Mouse (Mus musculus): Measurements from ENCODE around the gene Lax1. TPM values are rescaled to one million over a fixed set of nuclear protein-coding genes. Genes with fewer than 3 reads are reported as not detected.
A peak's percentile ranks its signal among the peaks of the same experiment; 100 is the strongest.

The Lax1 gene
- polyA plus RNA-seq (2015; fragmentation: Nextera tagmentation; extraction: Ambion mirVana) = not detected in 2 replicates

DNA sequence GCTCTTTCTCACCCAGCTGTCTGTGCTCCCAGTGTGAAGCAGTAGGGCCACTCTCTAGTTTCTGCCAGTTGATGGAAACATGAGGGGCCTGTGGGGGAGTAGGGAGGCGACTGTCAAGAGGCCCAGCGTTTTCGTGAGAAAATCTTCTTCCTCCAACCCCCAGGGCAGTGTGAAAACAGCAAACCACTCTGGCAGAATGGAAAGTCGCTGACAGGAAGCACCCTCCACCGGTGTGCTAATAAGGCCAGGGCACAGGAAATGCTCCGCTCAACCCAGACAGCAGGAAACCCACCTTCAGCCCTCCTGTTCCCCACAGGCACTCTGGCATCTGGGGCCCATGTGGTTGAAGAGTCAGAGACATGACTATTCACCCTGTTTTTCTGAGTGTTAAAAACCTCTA lies at the start of gene Lax1:
Gene Lax1, minus strand, starts transcription at position 212 of the 400 bp plus-strand sequence.
- no peaks in the 10 kb centered on the region for H3K9me3 ChIP-seq (ENCODE audit: control insufficient read depth, low read length)
- no peaks in the 10 kb centered on the region for H3K4me1 ChIP-seq (replicated peaks; ENCODE audit: control insufficient read depth, insufficient read depth, low read length)
- H3K9ac ChIP-seq (replicated peaks; ENCODE audit: low read depth, low read length) = no peak within 1 kb of the TSS
- no peak within 1 kb of the TSS for H3K4me3 ChIP-seq (replicated peaks; ENCODE audit: low read length)
- ATAC-seq = no peak
- H3K4me2 ChIP-seq (ENCODE audit: low read length) = no peak within 1 kb of the TSS
- H3K27me3 ChIP-seq (replicated peaks; ENCODE audit: control insufficient read depth, insufficient read depth, low read length) = no peaks in the 10 kb centered on the region
- whole genome bisulfite sequencing = 75% methylated on average over 6 of the region's 6 CpGs
- no peaks in the 10 kb centered on the region for H3K36me3 ChIP-seq (ENCODE audit: control insufficient read depth, insufficient read depth)
- no peak within 1 kb of the TSS for H3K27ac ChIP-seq (ENCODE audit: low read length)

DNA sequence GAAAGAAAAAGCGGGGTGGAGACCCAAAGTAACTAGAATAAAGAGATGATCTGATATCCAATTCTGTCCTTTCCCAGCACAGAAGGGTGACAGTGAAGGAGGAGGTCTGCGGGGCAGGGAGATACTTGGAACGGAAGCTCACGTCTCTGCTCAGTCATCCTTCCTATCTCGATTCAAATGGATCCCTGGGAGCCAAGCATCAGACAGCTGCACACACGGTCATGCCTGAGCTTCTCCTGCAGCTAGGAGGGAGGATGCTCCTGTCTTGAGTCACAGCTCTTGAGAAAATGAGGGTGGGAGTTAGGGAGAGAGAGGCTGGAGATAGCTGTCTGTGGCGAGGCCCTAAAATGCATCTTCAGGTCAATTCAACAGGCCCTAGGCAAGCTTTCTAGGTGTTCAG lies 46.8 kb upstream of the Lax1 start:
- 0 out of 2 replicates have a peak, but pooled peaks have one; percentile 24 for ATAC-seq
- no peaks in the 10 kb centered on the region for H3K9me3 ChIP-seq (ENCODE audit: control insufficient read depth, low read length)
- peaks cover 12% of the 10 kb centered on the region for H3K4me1 ChIP-seq (replicated peaks; ENCODE audit: control insufficient read depth, insufficient read depth, low read length)
- whole genome bisulfite sequencing = 71% methylated on average over 7 of the region's 7 CpGs
- H3K9ac ChIP-seq (replicated peaks; ENCODE audit: low read depth, low read length) = no peak overlapping the region
- H3K4me2 ChIP-seq (ENCODE audit: low read length) = no peak overlapping the region
- H3K27me3 ChIP-seq (replicated peaks; ENCODE audit: control insufficient read depth, insufficient read depth, low read length) = no peaks in the 10 kb centered on the region
- peaks cover 2% of the 10 kb centered on the region; the same call in 1 of the 2 replicates for H3K36me3 ChIP-seq (ENCODE audit: control insufficient read depth, insufficient read depth)
- no peak overlapping the region for H3K4me3 ChIP-seq (replicated peaks; ENCODE audit: low read length)
- no peak overlapping the region for H3K27ac ChIP-seq (ENCODE audit: low read length)

DNA sequence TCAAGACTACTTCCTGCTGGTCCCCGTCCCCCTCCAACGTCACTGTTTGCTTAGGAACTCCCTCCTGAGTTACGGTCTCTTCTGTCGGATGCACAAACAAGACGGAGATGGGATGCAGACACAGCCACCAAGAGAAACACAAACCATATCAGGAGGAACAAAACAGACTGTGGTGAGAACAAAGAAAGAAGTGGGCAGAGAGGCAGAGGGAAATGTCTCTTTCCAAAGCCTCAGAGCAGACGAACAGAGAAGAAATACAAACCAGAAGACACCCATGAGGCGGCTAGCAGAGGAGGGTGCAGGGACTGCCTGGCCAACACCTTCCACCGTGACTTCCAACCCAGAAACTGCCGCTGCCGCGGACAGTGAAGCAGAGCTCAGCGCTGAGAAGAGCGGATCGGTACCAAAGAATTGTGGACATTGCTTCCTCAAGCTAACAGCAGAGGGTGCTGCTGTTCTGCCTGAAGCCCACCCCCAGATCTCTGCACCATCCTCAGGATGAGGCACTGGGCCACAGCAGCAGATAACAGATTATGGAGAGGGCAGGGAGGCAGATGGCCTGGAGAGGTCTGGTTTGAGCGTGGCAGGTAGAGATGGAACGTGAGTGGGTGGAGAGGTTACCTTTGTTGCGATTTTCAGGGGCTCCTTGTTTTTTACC lies 46.2 kb upstream of the Lax1 start:
- H3K4me3 ChIP-seq (replicated peaks; ENCODE audit: low read length) = peak overlapping the region; percentile 57
- H3K36me3 ChIP-seq (ENCODE audit: control insufficient read depth, insufficient read depth) = peaks cover 6% of the 10 kb centered on the region
- peak overlapping the region; percentile 88 for H3K9ac ChIP-seq (replicated peaks; ENCODE audit: low read depth, low read length)
- H3K9me3 ChIP-seq (ENCODE audit: control insufficient read depth, low read length) = no peaks in the 10 kb centered on the region
- no peaks in the 10 kb centered on the region for H3K27me3 ChIP-seq (replicated peaks; ENCODE audit: control insufficient read depth, insufficient read depth, low read length)
- WGBS = 14% methylated on average over 17 of the region's 17 CpGs
- peak overlapping the region; percentile 48; the same call in 1 of the 2 replicates for H3K27ac ChIP-seq (ENCODE audit: low read length)
- peaks cover 11% of the 10 kb centered on the region for H3K4me1 ChIP-seq (replicated peaks; ENCODE audit: control insufficient read depth, insufficient read depth, low read length)
- peak overlapping the region; percentile 55 for H3K4me2 ChIP-seq (ENCODE audit: low read length)
- peak; percentile 96 for ATAC-seq

DNA sequence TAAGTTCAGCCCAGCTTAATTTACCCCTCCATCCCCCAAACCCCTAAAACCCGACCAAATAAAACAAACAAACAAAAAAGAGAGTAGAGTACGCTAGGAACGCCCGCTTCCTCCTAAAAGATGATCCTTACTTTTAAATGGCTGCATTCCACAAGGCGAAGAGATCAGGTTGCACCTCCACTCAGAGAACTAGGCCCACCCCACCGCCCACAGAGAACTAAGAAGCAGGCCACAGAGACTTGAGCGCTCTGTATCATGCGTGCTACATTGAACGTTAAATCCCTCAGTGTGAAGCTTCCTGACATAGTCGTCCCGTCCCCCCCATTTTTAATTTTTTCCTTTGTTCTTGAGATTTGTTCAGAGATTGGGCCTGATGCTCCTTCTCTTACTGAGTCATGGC lies 42.9 kb upstream of the Lax1 start:
- Histone ChIP-seq H3K4me2 (ENCODE audit: low read length) (no peak overlapping the region), H3K27ac (ENCODE audit: low read length) (no peak overlapping the region), H3K9ac (replicated peaks; ENCODE audit: low read depth, low read length) (no peak overlapping the region), H3K9me3 (ENCODE audit: control insufficient read depth, low read length) (no peaks in the 10 kb centered on the region), H3K4me3 (replicated peaks; ENCODE audit: low read length) (no peak overlapping the region), H3K27me3 (replicated peaks; ENCODE audit: control insufficient read depth, insufficient read depth, low read length) (no peaks in the 10 kb centered on the region), H3K36me3 (ENCODE audit: control insufficient read depth, insufficient read depth) (peaks cover 12% of the 10 kb centered on the region), H3K4me1 (replicated peaks; ENCODE audit: control insufficient read depth, insufficient read depth, low read length) (peaks cover 11% of the 10 kb centered on the region)
- no peak for ATAC-seq
- WGBS = 69% methylated on average over 11 of the region's 11 CpGs

DNA sequence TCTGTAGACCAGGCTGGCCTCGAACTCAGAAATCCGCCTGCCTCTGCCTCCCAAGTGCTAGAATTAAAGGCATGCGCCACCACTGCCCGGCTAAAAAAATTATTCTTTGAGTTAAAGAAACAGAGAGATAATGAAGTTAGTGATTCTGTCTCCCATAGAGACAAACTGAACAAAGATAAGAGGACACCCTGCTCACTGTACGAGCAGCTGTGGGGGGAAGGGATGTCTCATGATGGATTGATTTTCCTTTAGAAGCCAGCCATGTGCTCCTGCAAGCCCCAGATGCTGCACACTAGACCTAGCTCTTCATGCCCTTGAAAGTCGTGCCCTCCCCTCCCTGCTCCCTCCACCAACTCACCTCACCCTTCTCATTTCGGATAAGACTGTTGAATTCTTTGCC lies 38.4 kb upstream of the Lax1 start:
- no peak for ATAC-seq
- 88% methylated on average over 7 of the region's 7 CpGs for WGBS

DNA sequence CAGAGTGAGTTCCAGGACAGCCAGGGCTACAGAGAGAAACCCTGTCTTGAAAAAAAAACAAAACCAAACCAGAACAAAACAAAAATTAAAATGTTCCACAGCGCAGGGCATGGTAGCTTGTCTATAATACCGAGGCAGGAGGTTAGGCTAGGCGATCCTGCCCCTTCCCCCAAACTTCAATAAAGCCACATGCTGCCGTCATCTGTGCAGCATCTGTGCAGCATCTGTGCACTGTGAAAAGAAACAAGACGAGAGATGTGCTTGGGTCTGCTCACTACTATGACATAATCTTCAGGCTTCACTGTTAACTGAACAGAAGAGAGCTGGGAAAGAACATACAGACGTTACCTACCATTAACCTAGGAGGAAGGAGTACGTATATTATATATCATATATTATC lies 30.4 kb upstream of the Lax1 start:
- no peak for ATAC-seq
- H3K4me1 ChIP-seq (replicated peaks; ENCODE audit: control insufficient read depth, insufficient read depth, low read length) = no peaks in the 10 kb centered on the region
- H3K9me3 ChIP-seq (ENCODE audit: control insufficient read depth, low read length) = no peaks in the 10 kb centered on the region; the same call in 1 of the 2 replicates
- peaks cover 4% of the 10 kb centered on the region; the same call in 1 of the 2 replicates for H3K36me3 ChIP-seq (ENCODE audit: control insufficient read depth, insufficient read depth)
- no peaks in the 10 kb centered on the region for H3K27me3 ChIP-seq (replicated peaks; ENCODE audit: control insufficient read depth, insufficient read depth, low read length)
- no peak overlapping the region for H3K27ac ChIP-seq (ENCODE audit: low read length)
- 84% methylated on average over 7 of the region's 7 CpGs for WGBS
- H3K4me2 ChIP-seq (ENCODE audit: low read length) = no peak overlapping the region
- no peak overlapping the region for H3K9ac ChIP-seq (replicated peaks; ENCODE audit: low read depth, low read length)
- no peak overlapping the region for H3K4me3 ChIP-seq (replicated peaks; ENCODE audit: low read length)

More for the DNA sequence above, 38.4 kb upstream of the Lax1 start:
- no peak overlapping the region for H3K27ac ChIP-seq (ENCODE audit: low read length)
- H3K9me3 ChIP-seq (ENCODE audit: control insufficient read depth, low read length) = no peaks in the 10 kb centered on the region
- H3K4me3 ChIP-seq (replicated peaks; ENCODE audit: low read length) = no peak overlapping the region
- no peak overlapping the region for H3K4me2 ChIP-seq (ENCODE audit: low read length)
- peaks cover 12% of the 10 kb centered on the region for H3K36me3 ChIP-seq (ENCODE audit: control insufficient read depth, insufficient read depth)
- no peaks in the 10 kb centered on the region for H3K27me3 ChIP-seq (replicated peaks; ENCODE audit: control insufficient read depth, insufficient read depth, low read length)
- H3K9ac ChIP-seq (replicated peaks; ENCODE audit: low read depth, low read length) = no peak overlapping the region
- H3K4me1 ChIP-seq (replicated peaks; ENCODE audit: control insufficient read depth, insufficient read depth, low read length) = no peaks in the 10 kb centered on the region

DNA sequence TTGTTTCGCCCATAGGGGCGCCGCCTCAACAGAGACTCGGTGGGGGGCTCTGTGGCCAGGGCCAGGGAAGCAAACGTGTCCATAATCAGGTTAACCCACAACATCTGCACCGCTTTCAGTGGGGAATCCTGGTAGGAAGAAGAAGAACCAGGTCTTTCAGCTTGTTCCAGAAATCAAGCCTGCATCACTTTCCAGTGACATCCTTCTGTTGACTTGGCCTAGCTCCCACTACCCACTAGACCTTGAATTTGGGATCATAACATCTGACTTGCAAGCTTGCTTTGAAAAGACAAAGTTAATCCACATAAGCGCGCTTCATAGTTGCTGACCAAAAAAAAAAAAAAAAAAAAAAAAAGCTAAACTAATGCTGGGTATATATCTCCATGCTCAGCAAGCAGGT lies 28.9 kb upstream of the Lax1 start:
- no peak for ATAC-seq
- Histone ChIP-seq H3K27me3 (replicated peaks; ENCODE audit: control insufficient read depth, insufficient read depth, low read length) (no peaks in the 10 kb centered on the region), H3K27ac (ENCODE audit: low read length) (no peak overlapping the region), H3K9ac (replicated peaks; ENCODE audit: low read depth, low read length) (no peak overlapping the region), H3K9me3 (ENCODE audit: control insufficient read depth, low read length) (no peaks in the 10 kb centered on the region; the same call in 1 of the 2 replicates), H3K4me2 (ENCODE audit: low read length) (no peak overlapping the region), H3K4me1 (replicated peaks; ENCODE audit: control insufficient read depth, insufficient read depth, low read length) (no peaks in the 10 kb centered on the region), H3K4me3 (replicated peaks; ENCODE audit: low read length) (no peak overlapping the region), H3K36me3 (ENCODE audit: control insufficient read depth, insufficient read depth) (peaks cover 4% of the 10 kb centered on the region; the same call in 1 of the 2 replicates)
- WGBS = 93% methylated on average over 8 of the region's 8 CpGs

DNA sequence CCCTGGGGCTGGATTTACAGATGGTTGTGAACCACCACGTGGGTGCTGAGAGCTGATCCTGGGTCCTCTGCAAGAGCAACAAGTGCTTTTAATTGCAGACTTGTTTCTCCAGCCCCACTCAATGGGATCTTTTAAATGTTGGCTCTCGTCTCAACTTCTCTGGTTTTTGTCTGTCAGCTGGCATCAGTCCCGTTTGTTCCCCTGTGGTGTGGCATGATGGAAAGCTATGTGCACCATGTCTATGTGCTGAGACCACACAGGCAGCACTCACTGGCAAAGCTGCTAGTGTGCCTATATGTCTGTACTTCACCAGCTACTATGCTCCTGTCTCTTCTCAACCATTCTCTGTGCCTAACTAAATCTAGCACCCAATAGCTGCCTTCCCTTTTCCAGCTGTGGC lies 28.4 kb upstream of the Lax1 start:
- no peak overlapping the region for H3K9ac ChIP-seq (replicated peaks; ENCODE audit: low read depth, low read length)
- ATAC-seq = no peak
- H3K9me3 ChIP-seq (ENCODE audit: control insufficient read depth, low read length) = no peaks in the 10 kb centered on the region; the same call in 1 of the 2 replicates
- H3K27me3 ChIP-seq (replicated peaks; ENCODE audit: control insufficient read depth, insufficient read depth, low read length) = no peaks in the 10 kb centered on the region
- H3K4me1 ChIP-seq (replicated peaks; ENCODE audit: control insufficient read depth, insufficient read depth, low read length) = no peaks in the 10 kb centered on the region
- peaks cover 4% of the 10 kb centered on the region; the same call in 1 of the 2 replicates for H3K36me3 ChIP-seq (ENCODE audit: control insufficient read depth, insufficient read depth)
- H3K4me2 ChIP-seq (ENCODE audit: low read length) = no peak overlapping the region
- WGBS = 49% methylated on average over 3 of the region's 3 CpGs
- no peak overlapping the region for H3K4me3 ChIP-seq (replicated peaks; ENCODE audit: low read length)
- H3K27ac ChIP-seq (ENCODE audit: low read length) = no peak overlapping the region

DNA sequence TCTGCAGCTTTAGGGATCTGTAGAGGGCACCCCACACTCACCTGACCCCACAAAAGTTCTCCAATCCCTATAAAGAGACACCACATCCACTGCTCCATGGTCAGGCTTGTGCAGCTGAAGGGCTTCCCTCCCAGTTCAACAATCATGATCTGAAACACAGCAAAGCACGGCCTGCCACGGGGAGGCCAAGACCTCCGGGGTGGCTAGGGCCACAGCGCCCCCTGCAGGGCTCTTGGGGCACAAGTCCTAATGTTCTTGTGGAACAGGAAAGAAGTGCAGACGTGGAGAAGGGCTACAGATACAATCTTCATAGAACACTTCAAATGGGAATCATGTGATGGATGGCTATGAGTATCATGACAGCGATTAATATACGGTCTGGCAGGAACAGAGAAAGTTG lies 26.6 kb upstream of the Lax1 start:
- 23% methylated on average over 7 of the region's 7 CpGs for WGBS
- Histone ChIP-seq H3K4me1 (replicated peaks; ENCODE audit: control insufficient read depth, insufficient read depth, low read length) (no peaks in the 10 kb centered on the region), H3K4me3 (replicated peaks; ENCODE audit: low read length) (no peak overlapping the region), H3K4me2 (ENCODE audit: low read length) (no peak overlapping the region), H3K36me3 (ENCODE audit: control insufficient read depth, insufficient read depth) (peaks cover 4% of the 10 kb centered on the region; the same call in 1 of the 2 replicates), H3K27ac (ENCODE audit: low read length) (no peak overlapping the region), H3K27me3 (replicated peaks; ENCODE audit: control insufficient read depth, insufficient read depth, low read length) (no peaks in the 10 kb centered on the region), H3K9me3 (ENCODE audit: control insufficient read depth, low read length) (no peaks in the 10 kb centered on the region; the same call in 1 of the 2 replicates), H3K9ac (replicated peaks; ENCODE audit: low read depth, low read length) (no peak overlapping the region)
- no peak for ATAC-seq
